Mouse (Mus musculus): ENCODE results near the gene Adra2c.
A peak's percentile ranks its signal among the peaks of the same experiment; 100 is the strongest.

DNA sequence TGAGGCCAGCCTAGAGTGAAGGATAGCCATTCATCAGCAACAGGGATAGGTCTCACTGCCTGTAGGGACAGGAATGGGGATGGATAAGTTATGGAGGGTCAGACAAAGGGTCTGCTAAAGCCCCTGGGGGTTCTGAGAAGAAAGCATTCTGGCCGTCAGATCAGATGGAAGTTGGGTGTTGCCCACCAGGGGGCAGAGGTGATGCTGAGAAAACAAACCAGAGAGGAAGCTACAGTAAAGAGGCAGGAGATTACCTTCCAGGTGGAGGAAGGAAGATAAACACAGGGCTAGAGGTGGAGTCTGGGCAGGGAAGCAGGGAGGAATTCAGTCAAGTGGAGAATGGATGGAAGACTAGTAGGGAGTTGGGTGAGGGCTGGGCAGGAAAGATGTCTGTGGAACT lies 33.9 kb upstream of the Adra2c start:
- peak; percentile 33; the same call in 1 of the 2 replicates for TF ChIP-seq CTCF (IDR thresholded peaks at IDR 0.05; ENCODE audit: control insufficient read depth, insufficient read depth, low read length)
- no peak for TF ChIP-seq POLR2A (IDR thresholded peaks at IDR 0.05; ENCODE audit: borderline replicate concordance, control insufficient read depth, low read depth, low read length)

All from bone marrow, adult 2 months (tissue).